Mouse (Mus musculus) lung, postnatal 36 days (tissue): ENCODE measurements around the gene Olfr213.
A peak's percentile ranks its signal among the peaks of the same experiment; 100 is the strongest.
"Not testable (repeated sequence)": the region's sequence is repeated elsewhere in the genome, so short reads cannot be mapped to it uniquely, and the experiment has no call there.

ENCODE experiments used
- DNase-seq: peaks from one replicate; pipeline ENCODE4 v3.0.0; 2022; ENCODE audit warnings: mixed read lengths

The Olfr213 gene

GRCm38 (mm10) chr6:116538156-116538555, at the start of gene Olfr213:
Gene Olfr213, plus strand, starts transcription at chr6:116538456.
- DNase-seq, result no peak

GRCm38 (mm10) chr6:116488791-116489190, 49.5 kb upstream of the Olfr213 start, which contains the start of gene Olfr211:
Gene Olfr211, plus strand, starts transcription at chr6:116489091.
- DNase-seq, result no peak

- DNase-seq, result no peak
Observed at GRCm38 (mm10) chr6:116493742-116494141, 44.5 kb upstream of the Olfr213 start.

- no peak for DNase-seq
Observed at GRCm38 (mm10) chr6:116495960-116496359, 42.3 kb upstream of the Olfr213 start.

GRCm38 (mm10) chr6:116506302-116507003, 31.8 kb upstream of the Olfr213 start, which contains the start of gene Olfr212:
Gene Olfr212, plus strand, starts transcription at chr6:116506516.
- not testable (repeated sequence) for DNase-seq

- no peak for DNase-seq
Observed at GRCm38 (mm10) chr6:116514832-116515231, 23.4 kb upstream of the Olfr213 start.

GRCm38 (mm10) chr6:116542500-116542899, 4.2 kb downstream of the Olfr213 start:
- no peak for DNase-seq

GRCm38 (mm10) chr6:116550841-116551240, 12.6 kb downstream of the Olfr213 start, which contains the start of gene Gm5580:
Gene Gm5580, plus strand, starts transcription at chr6:116551141.
- DNase-seq, result not testable (repeated sequence)

- DNase-seq, result no peak
Observed at GRCm38 (mm10) chr6:116553935-116554334, 15.7 kb downstream of the Olfr213 start, which contains the start of gene Olfr214. Gene Olfr214, plus strand, starts transcription at chr6:116554235.

GRCm38 (mm10) chr6:116554952-116555351, 16.7 kb downstream of the Olfr213 start:
- no peak for DNase-seq

- peak; percentile 60 for DNase-seq
Observed at GRCm38 (mm10) chr6:116569834-116570233, 31.6 kb downstream of the Olfr213 start.

GRCm38 (mm10) chr6:116584095-116584494, 45.8 kb downstream of the Olfr213 start, which contains the start of gene Olfr215:
Gene Olfr215, minus strand, starts transcription at chr6:116584195.
- no peak for DNase-seq
